Mouse (Mus musculus): ENCODE data around the gene Tdp1.
A peak's percentile ranks its signal among the peaks of the same experiment; 100 is the strongest.

Gene Tdp1

GRCm38 (mm10) chr12:99899991-99900390, 15.7 kb downstream of the Tdp1 start:
- DNase-seq: peak; percentile 26

GRCm38 (mm10) chr12:99901973-99902866, 17.9 kb downstream of the Tdp1 start:
- no peak for DNase-seq

GRCm38 (mm10) chr12:99902867-99903370, 18.6 kb downstream of the Tdp1 start:
- no peak for DNase-seq

GRCm38 (mm10) chr12:99904537-99904936, 20.2 kb downstream of the Tdp1 start:
- DNase-seq: no peak

- no peak for DNase-seq
These were observed 27.1 kb downstream of the Tdp1 start for GRCm38 (mm10) chr12:99911466-99911865.

- no peak for DNase-seq
These were observed 33.6 kb downstream of the Tdp1 start for GRCm38 (mm10) chr12:99917800-99918427.

- no peak for DNase-seq
These were observed 35.3 kb downstream of the Tdp1 start for GRCm38 (mm10) chr12:99919636-99920035.

- no peak for DNase-seq
These were observed 36.7 kb downstream of the Tdp1 start for GRCm38 (mm10) chr12:99921045-99921444.

GRCm38 (mm10) chr12:99923131-99923606, 38.9 kb downstream of the Tdp1 start:
- peak; percentile 52 for DNase-seq

- DNase-seq: no peak
These were observed 39.4 kb downstream of the Tdp1 start for GRCm38 (mm10) chr12:99923703-99924102.

- DNase-seq: no peak
These were observed 44.0 kb downstream of the Tdp1 start for GRCm38 (mm10) chr12:99928311-99928710.

- no peak for DNase-seq
These were observed 44.8 kb downstream of the Tdp1 start for GRCm38 (mm10) chr12:99929160-99929559.

- DNase-seq: no peak
These were observed 47.9 kb downstream of the Tdp1 start for GRCm38 (mm10) chr12:99932245-99932644.

GRCm38 (mm10) chr12:99933630-99934029, 49.3 kb downstream of the Tdp1 start:
- no peak for DNase-seq

GRCm38 (mm10) chr12:99935403-99935802, 51.1 kb downstream of the Tdp1 start:
- no peak for DNase-seq

GRCm38 (mm10) chr12:99938476-99938875, 54.2 kb downstream of the Tdp1 start:
- no peak for DNase-seq

- DNase-seq: no peak
These were observed 54.9 kb downstream of the Tdp1 start for GRCm38 (mm10) chr12:99939179-99939578.

GRCm38 (mm10) chr12:99940704-99941103, 56.4 kb downstream of the Tdp1 start:
- no peak for DNase-seq

- DNase-seq: no peak
These were observed 58.1 kb downstream of the Tdp1 start for GRCm38 (mm10) chr12:99942441-99942840.

GRCm38 (mm10) chr12:99952928-99953327, 68.6 kb downstream of the Tdp1 start:
- peak; percentile 64 for DNase-seq

- no peak for DNase-seq
These were observed 72.1 kb downstream of the Tdp1 start for GRCm38 (mm10) chr12:99956411-99956810.

GRCm38 (mm10) chr12:99958068-99959060, 74.0 kb downstream of the Tdp1 start:
- DNase-seq: no peak

GRCm38 (mm10) chr12:99959291-99959690, 75.0 kb downstream of the Tdp1 start:
- DNase-seq: peak; percentile 16

All from embryo, embryonic 11 days (tissue).